Comparison of ENCODE assay signal across 9 mouse cellular contexts in the genomic region with DNA sequence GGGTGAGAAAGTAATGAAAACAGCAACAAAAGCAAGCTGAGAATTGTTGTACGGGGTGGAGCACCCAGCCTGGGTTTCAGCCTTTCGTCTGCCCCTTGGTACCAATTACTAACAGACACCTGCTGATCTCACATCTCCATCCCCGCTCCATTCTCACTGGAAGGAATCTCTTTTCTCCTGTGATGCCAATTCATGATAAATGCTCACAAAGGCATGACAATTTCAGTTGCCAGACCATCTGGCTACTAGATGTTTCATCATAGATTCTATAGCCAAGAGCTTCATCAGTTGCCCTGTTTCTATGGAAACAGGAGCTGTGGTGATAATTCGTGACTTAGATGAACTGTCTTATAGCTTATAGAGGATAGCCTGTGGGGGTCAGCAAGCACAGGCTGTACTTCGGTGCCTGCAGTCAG.
DNase-seq lines count a peak whose midpoint lies in the region; ATAC-seq lines count a peak whose summit lies in the region.
"Had no signal": no experiment of that assay in that cellular context is flagged by ENCODE, and none has a peak within 500 bp of the region (broad histone marks: within the 10 kb centered on the region; RNA-seq: fewer than 3 reads in every experiment).

No protein-coding gene starts in this region.

- no peak for DNase-seq in frontal cortex, postnatal 25 days (ENCODE audit: low spot score in 2 of 2)
- peak; percentile 35 to 39 for DNase-seq in left cerebral cortex, adult 18-20 months (ENCODE audit: low spot score in 2 of 2)
- DNase-seq in retina, embryonic 14.5 days (ENCODE audit: low spot score), result peak; percentile 43
- DNase-seq in adrenal gland, adult 18-20 months (ENCODE audit: low spot score in 2 of 2), result no peak
- DNase-seq in adrenal gland, postnatal 14 days, result no peak
- DNase-seq in gastrocnemius, postnatal 4 days (ENCODE audit: low spot score in 2 of 2), result no peak

- no peak overlapping the region for H3K4me2 ChIP-seq in forebrain, embryonic 15.5 days (replicated peaks)

- H3K4me1 ChIP-seq in forebrain, embryonic 15.5 days, result peaks cover 9% of the 10 kb centered on the region; the same call in 1 of the 2 replicates

- 31% methylated on average over 5 of the region's 5 CpGs for WGBS in forebrain, embryonic 15.5 days

- no peak overlapping the region for H3K9ac ChIP-seq in forebrain, embryonic 15.5 days (replicated peaks)

- peak overlapping the region; percentile 76 for H3K27ac ChIP-seq in forebrain, embryonic 15.5 days (replicated peaks)
- H3K27ac ChIP-seq: macrophage had no signal

- no peaks in the 10 kb centered on the region for H3K36me3 ChIP-seq in forebrain, embryonic 15.5 days

- H3K4me3 ChIP-seq in forebrain, embryonic 15.5 days, result no peak overlapping the region

- peak; percentile 96 for ATAC-seq in frontal cortex, adult (ENCODE audit: low TSS enrichment)
- peak; percentile 95 for ATAC-seq in forebrain, embryonic 15.5 days (replicated peaks)

- no peaks in the 10 kb centered on the region for H3K9me3 ChIP-seq in forebrain, embryonic 15.5 days

- no peaks in the 10 kb centered on the region for H3K27me3 ChIP-seq in forebrain, embryonic 15.5 days

Comparison
In these comparisons a context has a peak if more than half of its experiments do, and no peak if none do; other contexts are left out.
1. DNase-seq: peak in left cerebral cortex, adult 18-20 months (2 of 2) and retina, embryonic 14.5 days (single experiment); none in frontal cortex, postnatal 25 days (0 of 2), adrenal gland, adult 18-20 months (0 of 2), adrenal gland, postnatal 14 days (single experiment) and gastrocnemius, postnatal 4 days (0 of 2).